Mouse (Mus musculus) spleen, adult 2 months (tissue): ENCODE data around the gene Lhfpl3. TPM values are rescaled to one million over a fixed set of nuclear protein-coding genes. Genes with fewer than 3 reads are reported as not detected.
"Not testable (repeated sequence)": the region's sequence is repeated elsewhere in the genome, so short reads cannot be mapped to it uniquely, and the experiment has no call there.

ENCODE experiments used
- DNase-seq, 2 experiments: peaks; one replicate each; pipeline versions ENCODE4 v3.0.0 to v3.0.0-alpha.2; 2012 to 2021; ENCODE audit warnings: low spot score in 2 of 2, low read depth in 1 of 2
- H3K27ac ChIP-seq: fragments of 200-500 bp; 2 replicates; pipeline ENCODE4 v1.5.1; 2012; ENCODE audit warnings: low read length, inconsistent platforms; ENCODE audit not compliant: insufficient read depth
- H3K27me3 ChIP-seq: fragments of 200-500 bp; 2 replicates; pipeline ENCODE4 v1.6.1; 2012; ENCODE audit warnings: mild to moderate bottlenecking, moderate library complexity, low read length, inconsistent platforms; ENCODE audit not compliant: control insufficient read depth, insufficient read depth
- H3K36me3 ChIP-seq: fragments of 200-500 bp; 2 replicates; pipeline ENCODE4 v1.6.1; 2012; ENCODE audit warnings: mild to moderate bottlenecking, low read length, inconsistent platforms; ENCODE audit not compliant: control insufficient read depth, insufficient read depth
- H3K4me1 ChIP-seq: fragments of 200-500 bp; 2 replicates; pipeline ENCODE4 v1.6.1; 2011; ENCODE audit warnings: inconsistent platforms; ENCODE audit not compliant: control insufficient read depth, insufficient read depth, insufficient read length
- H3K4me3 ChIP-seq: fragments of 200-500 bp; 2 replicates; pipeline ENCODE4 v1.5.1; 2011; ENCODE audit warnings: mild to moderate bottlenecking, inconsistent platforms; ENCODE audit not compliant: insufficient read depth, insufficient read length; ENCODE audit errors: extremely low read depth
- CTCF ChIP-seq: fragments of 200-500 bp; IDR thresholded peaks from 2 replicates; pipeline ENCODE4 v1.5.1; 2011; ENCODE audit warnings: mild to moderate bottlenecking, inconsistent platforms; ENCODE audit not compliant: insufficient read depth, insufficient read length, insufficient replicate concordance; ENCODE audit errors: extremely low read depth
- POLR2A ChIP-seq: fragments of 200-500 bp; IDR thresholded peaks from 2 replicates; pipeline ENCODE4 v1.6.1; 2011; ENCODE audit warnings: low read depth, low read length, inconsistent platforms
- WGBS: fragments of 180-500 bp; shearing (Covaris S2); methylation state at CpG from one replicate; pipeline ENCODE4 v1.1.7; 2018; 5-methylcytosine and 5-hydroxymethylcytosine counted together
- polyA plus RNA-seq: library from polyadenylated mRNA; depleted of rRNA; stranded (reverse); fragments of >200 nt; gene quantifications from 2 replicates; pipeline ENCODE4 v1.2.3, GENCODE M21; 2012; rRNA removed

Gene Lhfpl3
- polyA plus RNA-seq, result 0.02 and 0.04 TPM in 2 replicates

DNA sequence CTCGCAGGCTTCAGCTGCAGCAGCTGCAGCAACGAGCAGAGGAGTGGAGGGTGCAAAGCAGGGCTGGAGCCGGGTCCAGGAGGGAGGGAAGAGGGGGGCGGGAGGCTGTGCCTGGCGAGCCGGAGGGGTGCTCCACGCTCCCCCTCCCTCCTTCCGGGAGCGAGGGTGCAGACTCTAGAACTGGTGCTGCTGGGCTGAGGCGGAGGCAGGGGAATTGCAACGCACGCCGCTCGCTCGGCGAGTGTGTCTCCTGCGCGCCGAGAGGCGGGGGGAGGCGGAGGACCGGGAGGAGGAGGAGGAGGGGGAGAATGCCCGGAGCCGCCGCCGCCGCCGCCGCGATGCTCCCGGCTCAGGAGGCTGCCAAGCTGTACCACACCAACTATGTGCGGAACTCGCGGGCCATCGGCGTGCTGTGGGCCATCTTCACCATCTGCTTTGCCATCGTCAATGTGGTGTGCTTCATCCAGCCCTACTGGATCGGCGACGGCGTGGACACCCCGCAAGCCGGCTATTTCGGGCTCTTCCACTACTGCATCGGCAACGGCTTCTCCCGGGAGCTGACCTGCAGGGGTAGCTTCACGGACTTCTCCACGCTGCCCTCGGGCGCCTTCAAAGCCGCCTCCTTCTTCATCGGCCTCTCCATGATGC, at the start of gene Lhfpl3:
Gene Lhfpl3, plus strand, starts transcription at position 175 of the 648 bp plus-strand sequence.
- H3K4me3 ChIP-seq, result no peak within 1 kb of the TSS
- no peak for DNase-seq
- TF ChIP-seq CTCF (no peak), POLR2A (no peak)

DNA sequence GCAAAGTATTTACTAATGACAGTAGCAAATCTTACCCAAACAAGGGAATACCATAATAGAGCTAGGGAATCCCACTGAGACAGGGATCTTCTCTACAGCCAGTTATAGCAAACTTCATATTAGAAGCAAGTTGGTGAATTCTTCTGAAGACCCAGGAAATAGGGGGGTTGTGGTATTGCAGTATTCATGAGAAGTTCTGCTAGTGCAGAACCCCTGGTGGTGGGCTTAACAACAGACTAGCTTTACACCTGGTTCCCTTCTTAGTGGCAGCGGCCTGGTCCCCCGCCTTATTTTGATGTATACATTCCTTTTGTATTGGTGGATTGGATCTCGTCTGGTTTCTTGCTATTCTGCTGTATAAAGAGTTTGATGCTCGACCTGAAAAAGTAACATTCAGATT, 39.6 kb upstream of the Lhfpl3 start:
- not testable (repeated sequence) for H3K4me3 ChIP-seq, H3K4me1 ChIP-seq

More for the DNA sequence above, at the start of gene Lhfpl3:
- H3K27ac ChIP-seq, result no peak within 1 kb of the TSS
- H3K27me3 ChIP-seq, result peaks cover 5% of the 10 kb centered on the region; the same call in 1 of the 2 replicates
- 2% methylated on average over 37 of the region's 53 CpGs for WGBS
- no peaks in the 10 kb centered on the region for H3K36me3 ChIP-seq
- no peaks in the 10 kb centered on the region for H3K4me1 ChIP-seq

DNA sequence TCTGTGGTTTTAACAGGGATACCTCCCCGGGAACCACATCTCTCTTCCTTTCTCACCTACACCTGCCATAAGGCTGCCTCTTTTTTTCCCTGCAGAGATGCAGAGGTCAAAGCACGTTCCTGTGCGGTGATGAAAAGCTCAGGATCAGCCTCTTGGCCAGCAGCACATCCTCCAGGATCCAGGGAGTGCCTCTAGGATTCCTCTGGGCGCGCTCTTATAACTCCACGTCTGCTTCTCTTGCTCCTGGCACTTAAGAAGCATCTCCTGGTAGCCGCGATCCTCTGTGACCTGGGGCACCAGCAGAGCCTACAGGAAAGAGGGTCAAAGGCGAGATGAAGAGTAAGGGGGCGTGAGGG, 352 bp upstream of the Lhfpl3 start:
- Histone ChIP-seq H3K4me3 (no peak overlapping the region), H3K4me1 (no peaks in the 10 kb centered on the region), H3K27me3 (peaks cover 5% of the 10 kb centered on the region; the same call in 1 of the 2 replicates), H3K27ac (no peak overlapping the region), H3K36me3 (no peaks in the 10 kb centered on the region)
- WGBS, result 7% methylated on average over 10 of the region's 10 CpGs
- TF ChIP-seq POLR2A (no peak), CTCF (no peak)
- no peak for DNase-seq

More for the DNA sequence above, 39.6 kb upstream of the Lhfpl3 start:
- WGBS, result 84% methylated on average over 4 of the region's 4 CpGs
- H3K36me3 ChIP-seq, DNase-seq, H3K27ac ChIP-seq, H3K27me3 ChIP-seq: not testable (repeated sequence)

- DNase-seq, result no peak
- WGBS, result 9% methylated on average over 20 of the region's 20 CpGs
- Histone ChIP-seq H3K4me3 (no peak overlapping the region), H3K4me1 (no peaks in the 10 kb centered on the region), H3K36me3 (no peaks in the 10 kb centered on the region), H3K27ac (no peak overlapping the region), H3K27me3 (peaks cover 5% of the 10 kb centered on the region; the same call in 1 of the 2 replicates)
- TF ChIP-seq CTCF (no peak), POLR2A (no peak)
Measured at GRCm38 (mm10) chr5:22746533-22747021, 718 bp downstream of the Lhfpl3 start.

GRCm38 (mm10) chr5:22747305-22747704, 1.4 kb downstream of the Lhfpl3 start:
- no peaks in the 10 kb centered on the region for H3K36me3 ChIP-seq
- H3K27me3 ChIP-seq, result peaks cover 5% of the 10 kb centered on the region; the same call in 1 of the 2 replicates
- no peaks in the 10 kb centered on the region for H3K4me1 ChIP-seq
- TF ChIP-seq POLR2A (no peak), CTCF (no peak)
- H3K4me3 ChIP-seq, result no peak overlapping the region
- 4% methylated on average over 7 of the region's 7 CpGs for WGBS
- H3K27ac ChIP-seq, result no peak overlapping the region
- peak in 1 of 2 experiments; percentile 1 for DNase-seq

DNA sequence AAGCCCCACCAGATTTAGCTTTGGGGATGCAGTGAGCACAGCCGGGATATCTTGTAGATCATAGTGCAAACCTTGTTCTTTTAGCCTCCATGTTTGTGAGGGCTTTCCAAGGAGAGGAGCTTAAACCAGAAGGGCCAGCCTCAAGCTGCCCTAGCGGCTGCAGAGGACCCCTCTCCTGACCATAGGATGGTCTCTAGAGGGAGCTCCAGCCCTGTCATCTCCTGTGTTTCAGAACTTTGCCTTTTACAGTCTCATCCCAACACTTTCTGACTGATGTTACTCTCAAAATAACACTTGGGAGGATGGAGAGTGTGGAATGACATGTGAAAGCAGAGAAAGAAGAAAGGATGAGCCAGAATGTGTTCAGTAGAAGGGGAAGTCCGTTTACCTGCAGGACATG, 11.4 kb downstream of the Lhfpl3 start:
- Histone ChIP-seq H3K36me3 (no peaks in the 10 kb centered on the region), H3K4me1 (no peaks in the 10 kb centered on the region), H3K27me3 (no peaks in the 10 kb centered on the region), H3K4me3 (no peak overlapping the region), H3K27ac (no peak overlapping the region)
- no peak for TF ChIP-seq POLR2A
- TF ChIP-seq CTCF, result no peak
- 48% methylated on average over 3 of the region's 3 CpGs for WGBS
- no peak for DNase-seq

- 26% methylated on average over 1 of the region's 1 CpGs for WGBS
Measured at GRCm38 (mm10) chr5:22770726-22771125, 24.9 kb downstream of the Lhfpl3 start.

More at GRCm38 (mm10) chr5:22770726-22771125, 24.9 kb downstream of the Lhfpl3 start:
- H3K4me1 ChIP-seq, result no peaks in the 10 kb centered on the region
- no peak for DNase-seq
- no peak overlapping the region for H3K27ac ChIP-seq
- H3K36me3 ChIP-seq, result no peaks in the 10 kb centered on the region
- no peak for TF ChIP-seq CTCF
- no peak for TF ChIP-seq POLR2A
- no peaks in the 10 kb centered on the region for H3K27me3 ChIP-seq
- H3K4me3 ChIP-seq, result no peak overlapping the region
